Mouse (Mus musculus): ENCODE measurements around the gene Mthfr. TPM values are rescaled to one million over a fixed set of nuclear protein-coding genes. Genes with fewer than 3 reads are reported as not detected.
A peak's percentile ranks its signal among the peaks of the same experiment; 100 is the strongest.

The Mthfr gene
- polyA plus RNA-seq, 1 experiment from 2014 or later, result 11.9 TPM

GRCm38 (mm10) chr4:148066401-148066744, 27.5 kb downstream of the Mthfr start:
- Histone ChIP-seq H3K4me3 (ENCODE audit: low read depth, low read length) (no peak overlapping the region), H3K27me3 (ENCODE audit: control insufficient read depth, insufficient read depth, low read depth, low read length) (no peaks in the 10 kb centered on the region), H3K9ac (ENCODE audit: low read depth, low read length) (no peak overlapping the region), H3K27ac (ENCODE audit: low read length) (no peak overlapping the region), H3K4me2 (ENCODE audit: low read depth, low read length) (no peak overlapping the region), H3K36me3 (ENCODE audit: control insufficient read depth, insufficient read depth) (no peaks in the 10 kb centered on the region), H3K9me3 (replicated peaks; ENCODE audit: control insufficient read depth, low read length) (no peaks in the 10 kb centered on the region), H3K4me1 (ENCODE audit: control insufficient read depth, low read depth, low read length) (no peaks in the 10 kb centered on the region)
- ATAC-seq (ENCODE audit: low read depth), result 0 out of 2 replicates have a peak, but pooled peaks have one; percentile 10
- 64% methylated on average over 9 of the region's 9 CpGs for WGBS (ENCODE audit: insufficient replicate concordance)

- ATAC-seq (ENCODE audit: low read depth), result no peak
- no peaks in the 10 kb centered on the region for H3K36me3 ChIP-seq (ENCODE audit: control insufficient read depth, insufficient read depth)
- H3K9me3 ChIP-seq (replicated peaks; ENCODE audit: control insufficient read depth, low read length), result no peaks in the 10 kb centered on the region
- no peak overlapping the region for H3K4me3 ChIP-seq (ENCODE audit: low read depth, low read length)
- H3K4me1 ChIP-seq (ENCODE audit: control insufficient read depth, low read depth, low read length), result no peaks in the 10 kb centered on the region
- WGBS (ENCODE audit: insufficient replicate concordance), result 65% methylated on average over 8 of the region's 8 CpGs
- no peak overlapping the region for H3K9ac ChIP-seq (ENCODE audit: low read depth, low read length)
- no peak overlapping the region for H3K27ac ChIP-seq (ENCODE audit: low read length)
- no peaks in the 10 kb centered on the region for H3K27me3 ChIP-seq (ENCODE audit: control insufficient read depth, insufficient read depth, low read depth, low read length)
- no peak overlapping the region for H3K4me2 ChIP-seq (ENCODE audit: low read depth, low read length)
These were observed 28.5 kb downstream of the Mthfr start for GRCm38 (mm10) chr4:148067346-148067745.

DNA sequence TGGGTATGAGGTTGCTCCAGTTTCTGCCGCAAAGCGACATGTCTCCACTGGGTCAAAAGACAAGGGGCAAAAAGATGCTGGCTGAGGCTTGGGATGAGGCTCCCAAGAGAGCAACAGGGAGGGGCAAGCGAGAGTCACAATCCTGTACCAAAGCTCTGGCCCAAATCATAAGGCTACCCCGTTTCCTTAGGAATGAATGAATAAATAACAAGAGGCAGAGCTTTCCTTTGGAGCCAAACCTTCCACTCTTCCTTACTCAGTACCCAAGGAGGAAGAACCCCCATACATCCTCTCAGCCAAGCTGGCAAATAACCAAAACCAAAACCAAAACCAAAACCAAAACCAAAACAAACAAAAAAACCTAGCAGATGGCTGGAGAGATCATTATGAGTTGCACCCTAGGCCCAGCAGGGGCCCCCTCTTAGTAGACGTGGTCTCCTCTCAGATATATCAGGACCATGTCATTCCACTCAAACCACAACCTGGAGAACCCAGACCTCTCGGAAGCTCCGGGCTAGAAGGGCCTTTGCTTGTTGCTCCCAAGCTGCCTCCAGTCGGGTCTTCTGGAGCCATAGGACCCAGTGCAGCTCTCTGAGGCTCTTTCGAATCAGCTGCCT, 30.8 kb downstream of the Mthfr start:
- no peaks in the 10 kb centered on the region for H3K27me3 ChIP-seq (ENCODE audit: control insufficient read depth, insufficient read depth, low read depth, low read length)
- 57% methylated on average over 9 of the region's 9 CpGs for WGBS (ENCODE audit: insufficient replicate concordance)
- no peak overlapping the region for H3K4me3 ChIP-seq (ENCODE audit: low read depth, low read length)

GRCm38 (mm10) chr4:148071508-148071907, 32.6 kb downstream of the Mthfr start:
- no peaks in the 10 kb centered on the region for H3K9me3 ChIP-seq (replicated peaks; ENCODE audit: control insufficient read depth, low read length)
- H3K4me1 ChIP-seq (ENCODE audit: control insufficient read depth, low read depth, low read length), result peaks cover 5% of the 10 kb centered on the region
- no peaks in the 10 kb centered on the region for H3K27me3 ChIP-seq (ENCODE audit: control insufficient read depth, insufficient read depth, low read depth, low read length)
- H3K9ac ChIP-seq (ENCODE audit: low read depth, low read length), result no peak overlapping the region
- no peak for ATAC-seq (ENCODE audit: low read depth)
- no peaks in the 10 kb centered on the region for H3K36me3 ChIP-seq (ENCODE audit: control insufficient read depth, insufficient read depth)
- H3K4me2 ChIP-seq (ENCODE audit: low read depth, low read length), result no peak overlapping the region
- no peak overlapping the region for H3K4me3 ChIP-seq (ENCODE audit: low read depth, low read length)
- H3K27ac ChIP-seq (ENCODE audit: low read length), result no peak overlapping the region
- 60% methylated on average over 5 of the region's 5 CpGs for WGBS (ENCODE audit: insufficient replicate concordance)

More for the DNA sequence above, 30.8 kb downstream of the Mthfr start:
- no peak for ATAC-seq (ENCODE audit: low read depth)
- no peaks in the 10 kb centered on the region for H3K9me3 ChIP-seq (replicated peaks; ENCODE audit: control insufficient read depth, low read length)
- no peak overlapping the region for H3K27ac ChIP-seq (ENCODE audit: low read length)
- H3K9ac ChIP-seq (ENCODE audit: low read depth, low read length), result no peak overlapping the region
- H3K36me3 ChIP-seq (ENCODE audit: control insufficient read depth, insufficient read depth), result no peaks in the 10 kb centered on the region
- H3K4me1 ChIP-seq (ENCODE audit: control insufficient read depth, low read depth, low read length), result no peaks in the 10 kb centered on the region
- H3K4me2 ChIP-seq (ENCODE audit: low read depth, low read length), result no peak overlapping the region

GRCm38 (mm10) chr4:148074521-148075189, 35.8 kb downstream of the Mthfr start:
- Histone ChIP-seq H3K36me3 (ENCODE audit: control insufficient read depth, insufficient read depth) (no peaks in the 10 kb centered on the region), H3K27ac (ENCODE audit: low read length) (no peak overlapping the region), H3K9ac (ENCODE audit: low read depth, low read length) (peak overlapping the region; percentile 19), H3K4me1 (ENCODE audit: control insufficient read depth, low read depth, low read length) (peaks cover 5% of the 10 kb centered on the region), H3K27me3 (ENCODE audit: control insufficient read depth, insufficient read depth, low read depth, low read length) (no peaks in the 10 kb centered on the region), H3K4me2 (ENCODE audit: low read depth, low read length) (peak overlapping the region; percentile 58), H3K4me3 (ENCODE audit: low read depth, low read length) (peak overlapping the region; percentile 43), H3K9me3 (replicated peaks; ENCODE audit: control insufficient read depth, low read length) (no peaks in the 10 kb centered on the region)
- ATAC-seq (ENCODE audit: low read depth), result no peak
- 40% methylated on average over 17 of the region's 17 CpGs for WGBS (ENCODE audit: insufficient replicate concordance)

DNA sequence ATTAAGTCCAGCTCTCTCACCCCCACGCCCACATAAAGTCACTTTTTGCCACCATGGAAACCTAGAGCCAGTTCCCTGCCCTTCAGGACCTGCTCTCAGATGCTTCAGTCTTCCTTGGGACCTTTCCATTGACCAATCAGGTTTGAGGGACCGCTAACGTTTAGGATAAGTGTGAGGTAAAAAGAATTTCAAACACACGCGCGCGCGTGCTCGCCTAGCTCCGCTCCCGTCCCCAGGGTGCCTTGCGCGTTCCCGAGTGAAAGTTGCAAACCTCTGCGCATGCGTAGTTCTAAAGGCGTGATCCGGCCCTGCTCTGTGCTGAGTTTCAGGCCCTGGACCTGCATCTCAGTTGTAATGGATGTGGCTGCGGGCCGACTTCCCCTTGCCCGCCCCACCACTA, 36.4 kb downstream of the Mthfr start:
- no peaks in the 10 kb centered on the region for H3K36me3 ChIP-seq (ENCODE audit: control insufficient read depth, insufficient read depth)
- no peak overlapping the region for H3K27ac ChIP-seq (ENCODE audit: low read length)
- peak overlapping the region; percentile 19 for H3K9ac ChIP-seq (ENCODE audit: low read depth, low read length)
- H3K4me3 ChIP-seq (ENCODE audit: low read depth, low read length), result peak overlapping the region; percentile 43
- H3K9me3 ChIP-seq (replicated peaks; ENCODE audit: control insufficient read depth, low read length), result no peaks in the 10 kb centered on the region
- ATAC-seq (ENCODE audit: low read depth), result peak; percentile 65
- peak overlapping the region; percentile 58 for H3K4me2 ChIP-seq (ENCODE audit: low read depth, low read length)
- H3K27me3 ChIP-seq (ENCODE audit: control insufficient read depth, insufficient read depth, low read depth, low read length), result no peaks in the 10 kb centered on the region
- WGBS (ENCODE audit: insufficient replicate concordance), result 29% methylated on average over 21 of the region's 21 CpGs
- peaks cover 5% of the 10 kb centered on the region for H3K4me1 ChIP-seq (ENCODE audit: control insufficient read depth, low read depth, low read length)

DNA sequence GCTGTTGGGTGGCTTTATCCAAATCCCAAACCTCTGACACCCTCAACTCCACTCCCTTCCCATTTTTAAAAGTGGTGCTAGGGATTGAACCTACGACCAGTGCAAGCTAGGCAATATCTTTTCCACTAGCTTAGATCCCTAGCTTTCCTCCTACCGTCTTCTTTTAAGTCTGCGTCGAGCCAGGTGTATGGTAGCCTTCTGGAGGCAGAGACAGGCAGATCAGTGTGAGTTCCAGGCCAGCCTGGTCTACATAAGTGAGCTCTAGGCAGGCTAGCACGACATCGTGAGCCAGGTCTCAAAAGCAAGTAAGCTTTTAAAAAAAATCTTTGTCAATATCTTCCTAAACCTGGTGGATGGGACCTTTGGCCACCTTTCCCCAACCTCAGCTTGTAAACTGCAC, 37.0 kb downstream of the Mthfr start:
- 64% methylated on average over 6 of the region's 6 CpGs for WGBS (ENCODE audit: insufficient replicate concordance)
- peaks cover 5% of the 10 kb centered on the region for H3K4me1 ChIP-seq (ENCODE audit: control insufficient read depth, low read depth, low read length)
- no peak for ATAC-seq (ENCODE audit: low read depth)

DNA sequence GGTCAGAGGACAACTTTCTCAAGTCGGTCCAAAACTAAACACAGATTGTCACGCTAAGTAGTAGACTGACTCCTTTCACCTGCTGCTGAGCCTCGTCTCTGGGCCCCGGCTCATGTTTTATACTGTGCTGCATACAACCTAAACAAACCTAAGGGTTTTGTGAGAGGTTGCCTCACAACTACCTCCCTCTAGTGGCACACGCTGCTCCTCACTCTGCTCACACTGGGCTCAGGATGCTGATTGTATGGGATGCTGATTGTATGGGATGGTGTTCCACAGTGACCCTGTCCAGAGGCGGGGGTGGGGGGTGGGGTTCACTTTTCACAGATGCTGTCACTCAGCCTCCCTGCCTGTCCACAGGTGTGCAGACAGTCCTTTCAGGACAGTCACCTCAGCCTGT, 40.3 kb downstream of the Mthfr start:
- H3K4me3 ChIP-seq (ENCODE audit: low read depth, low read length), result no peak overlapping the region
- 63% methylated on average over 6 of the region's 6 CpGs for WGBS (ENCODE audit: insufficient replicate concordance)
- no peak for ATAC-seq (ENCODE audit: low read depth)

More for the DNA sequence above, 37.0 kb downstream of the Mthfr start:
- Histone ChIP-seq H3K4me3 (ENCODE audit: low read depth, low read length) (no peak overlapping the region), H3K9ac (ENCODE audit: low read depth, low read length) (no peak overlapping the region), H3K27me3 (ENCODE audit: control insufficient read depth, insufficient read depth, low read depth, low read length) (no peaks in the 10 kb centered on the region), H3K9me3 (replicated peaks; ENCODE audit: control insufficient read depth, low read length) (no peaks in the 10 kb centered on the region), H3K27ac (ENCODE audit: low read length) (no peak overlapping the region), H3K36me3 (ENCODE audit: control insufficient read depth, insufficient read depth) (no peaks in the 10 kb centered on the region), H3K4me2 (ENCODE audit: low read depth, low read length) (no peak overlapping the region)

DNA sequence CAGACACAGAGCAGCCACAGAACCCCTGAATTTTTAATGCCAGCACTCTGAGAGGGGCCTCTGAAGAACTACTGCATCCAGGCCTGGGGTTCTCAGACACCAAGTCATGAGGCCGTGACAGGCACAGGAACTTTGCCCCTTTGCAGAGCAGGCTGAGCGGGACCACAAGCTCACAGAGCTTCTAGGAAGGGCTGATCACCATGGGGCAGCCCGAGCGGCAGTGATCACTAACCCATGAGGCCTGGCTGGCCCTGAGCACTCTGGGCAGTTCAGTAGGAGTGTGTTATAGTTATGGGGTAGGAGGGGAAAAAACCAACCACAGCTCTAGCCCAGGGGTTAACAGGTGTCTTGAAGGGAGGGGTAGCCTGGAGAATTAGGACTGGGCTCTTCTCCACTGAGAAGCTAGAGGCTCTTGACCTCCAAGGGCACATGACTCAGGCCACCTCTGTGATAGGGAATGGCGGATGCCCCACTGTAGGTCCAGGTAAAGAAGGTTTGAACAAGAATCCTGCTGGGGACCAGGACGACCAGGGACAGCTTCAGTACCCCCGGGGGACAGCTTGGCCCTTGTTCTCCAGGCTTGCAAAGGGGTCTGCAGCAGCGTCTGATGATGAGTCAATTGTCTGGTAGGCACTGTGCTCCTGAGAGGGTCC, 41.2 kb downstream of the Mthfr start:
- WGBS (ENCODE audit: insufficient replicate concordance), result 72% methylated on average over 8 of the region's 8 CpGs
- no peak overlapping the region for H3K9ac ChIP-seq (ENCODE audit: low read depth, low read length)
- no peaks in the 10 kb centered on the region for H3K9me3 ChIP-seq (replicated peaks; ENCODE audit: control insufficient read depth, low read length)

More for the DNA sequence above, 40.3 kb downstream of the Mthfr start:
- Histone ChIP-seq H3K27ac (ENCODE audit: low read length) (no peak overlapping the region), H3K9me3 (replicated peaks; ENCODE audit: control insufficient read depth, low read length) (no peaks in the 10 kb centered on the region), H3K27me3 (ENCODE audit: control insufficient read depth, insufficient read depth, low read depth, low read length) (no peaks in the 10 kb centered on the region), H3K4me2 (ENCODE audit: low read depth, low read length) (no peak overlapping the region), H3K9ac (ENCODE audit: low read depth, low read length) (no peak overlapping the region), H3K36me3 (ENCODE audit: control insufficient read depth, insufficient read depth) (0 out of 2 replicates have a peak, but pooled peaks cover 4% of the 10 kb centered on the region), H3K4me1 (ENCODE audit: control insufficient read depth, low read depth, low read length) (peaks cover 26% of the 10 kb centered on the region)

More for the DNA sequence above, 41.2 kb downstream of the Mthfr start:
- no peak overlapping the region for H3K4me2 ChIP-seq (ENCODE audit: low read depth, low read length)
- peaks cover 29% of the 10 kb centered on the region for H3K4me1 ChIP-seq (ENCODE audit: control insufficient read depth, low read depth, low read length)
- H3K27ac ChIP-seq (ENCODE audit: low read length), result no peak overlapping the region
- 0 out of 2 replicates have a peak, but pooled peaks cover 4% of the 10 kb centered on the region for H3K36me3 ChIP-seq (ENCODE audit: control insufficient read depth, insufficient read depth)
- no peak overlapping the region for H3K4me3 ChIP-seq (ENCODE audit: low read depth, low read length)
- no peaks in the 10 kb centered on the region for H3K27me3 ChIP-seq (ENCODE audit: control insufficient read depth, insufficient read depth, low read depth, low read length)
- ATAC-seq (ENCODE audit: low read depth), result no peak
